Mouse (Mus musculus) A20 (cell line): ENCODE measurements at regions not wholly inside any gene's neighbourhood (a gene's known extent, or its start where the extent isn't known, plus 50 kb on each side); places are given as distances from the start of the nearest gene placed in this dataset.

Source experiments
- DNase-seq: peaks from one replicate; pipeline ENCODE4 v3.0.0-alpha.2; 2011; ENCODE audit warnings: low read depth, low spot score

- no peak for DNase-seq
Measured at GRCm38 (mm10) chr4:131366656-131367055, 422.5 kb downstream of the Matn1 start.

- no peak for DNase-seq
Measured at GRCm38 (mm10) chr4:131372517-131372916, 428.3 kb downstream of the Matn1 start.

- no peak for DNase-seq
Measured at GRCm38 (mm10) chr4:131373172-131373571, 429.0 kb downstream of the Matn1 start.

GRCm38 (mm10) chr4:131374527-131375290 is 430.5 kb downstream of the Matn1 start:
- peak; percentile 25 for DNase-seq

- peak; percentile 80 for DNase-seq
Measured at GRCm38 (mm10) chr4:131381063-131381462, 436.9 kb downstream of the Matn1 start.

- DNase-seq, result peak; percentile 84
Measured at GRCm38 (mm10) chr4:131381529-131381928, 437.3 kb downstream of the Matn1 start.

- DNase-seq, result no peak
Measured at GRCm38 (mm10) chr4:131383862-131384261, 439.7 kb downstream of the Matn1 start.

GRCm38 (mm10) chr4:131386961-131387360 is 442.8 kb downstream of the Matn1 start:
- no peak for DNase-seq

GRCm38 (mm10) chr4:131391119-131391923 is 446.8 kb downstream of the Ptpru start:
- peak; percentile 97 for DNase-seq

GRCm38 (mm10) chr4:131391924-131392297 is 446.2 kb downstream of the Ptpru start:
- DNase-seq, result no peak

GRCm38 (mm10) chr4:131392478-131392877 is 445.6 kb downstream of the Ptpru start:
- peak; percentile 89 for DNase-seq

- no peak for DNase-seq
Measured at GRCm38 (mm10) chr4:131396226-131396840, 441.8 kb downstream of the Ptpru start.

GRCm38 (mm10) chr4:131397161-131397560 is 440.9 kb downstream of the Ptpru start:
- no peak for DNase-seq

- peak; percentile 67 for DNase-seq
Measured at GRCm38 (mm10) chr4:131400756-131401155, 437.3 kb downstream of the Ptpru start.

GRCm38 (mm10) chr4:131401255-131401654 is 436.8 kb downstream of the Ptpru start:
- no peak for DNase-seq

- DNase-seq, result no peak
Measured at GRCm38 (mm10) chr4:131405376-131406017, 432.6 kb downstream of the Ptpru start.

GRCm38 (mm10) chr4:131407464-131407863 is 430.6 kb downstream of the Ptpru start:
- no peak for DNase-seq

- DNase-seq, result no peak
Measured at GRCm38 (mm10) chr4:131408644-131409043, 429.4 kb downstream of the Ptpru start.

- peak; percentile 64 for DNase-seq
Measured at GRCm38 (mm10) chr4:131409805-131410204, 428.3 kb downstream of the Ptpru start.

GRCm38 (mm10) chr4:131411936-131412335 is 426.2 kb downstream of the Ptpru start:
- no peak for DNase-seq

GRCm38 (mm10) chr4:131413380-131413779 is 424.7 kb downstream of the Ptpru start:
- peak; percentile 73 for DNase-seq

- DNase-seq, result no peak
Measured at GRCm38 (mm10) chr4:131415453-131415852, 422.6 kb downstream of the Ptpru start.
